Mouse (Mus musculus): Measurements from ENCODE around the gene Crybb2. TPM values are rescaled to one million over a fixed set of nuclear protein-coding genes. Genes with fewer than 3 reads are reported as not detected.

Crybb2 gene
- polyA plus RNA-seq (2017; shearing (Covaris generic)) = not detected

GRCm38 (mm10) chr5:113070017-113070416 is at the start of gene Crybb2:
Crybb2 (minus strand) TSS chr5:113070117.

DNA sequence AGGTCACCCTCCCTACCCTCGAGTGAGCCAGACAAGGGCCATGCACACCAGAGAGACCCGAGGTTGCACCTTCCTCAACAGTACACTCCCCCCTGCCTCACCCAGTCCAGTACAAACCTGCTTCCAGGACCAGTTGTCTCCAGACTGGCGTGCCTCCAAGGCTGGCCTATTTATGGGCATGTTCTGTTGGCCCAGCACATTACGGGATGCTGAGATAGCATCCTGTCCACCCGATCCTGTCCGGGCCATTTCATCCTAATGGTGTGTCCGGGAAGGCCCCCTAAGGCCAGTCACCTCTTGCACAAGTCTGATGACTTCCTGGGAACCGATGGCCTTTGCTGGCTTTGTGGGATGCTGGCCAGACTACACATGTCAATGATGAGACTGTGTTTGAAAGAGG is 11.5 kb upstream of the Crybb2 start, which contains the start of gene Crybb3:
Gene Crybb3 (minus strand): TSS at position 146 of the 400 bp plus-strand sequence.

DNA sequence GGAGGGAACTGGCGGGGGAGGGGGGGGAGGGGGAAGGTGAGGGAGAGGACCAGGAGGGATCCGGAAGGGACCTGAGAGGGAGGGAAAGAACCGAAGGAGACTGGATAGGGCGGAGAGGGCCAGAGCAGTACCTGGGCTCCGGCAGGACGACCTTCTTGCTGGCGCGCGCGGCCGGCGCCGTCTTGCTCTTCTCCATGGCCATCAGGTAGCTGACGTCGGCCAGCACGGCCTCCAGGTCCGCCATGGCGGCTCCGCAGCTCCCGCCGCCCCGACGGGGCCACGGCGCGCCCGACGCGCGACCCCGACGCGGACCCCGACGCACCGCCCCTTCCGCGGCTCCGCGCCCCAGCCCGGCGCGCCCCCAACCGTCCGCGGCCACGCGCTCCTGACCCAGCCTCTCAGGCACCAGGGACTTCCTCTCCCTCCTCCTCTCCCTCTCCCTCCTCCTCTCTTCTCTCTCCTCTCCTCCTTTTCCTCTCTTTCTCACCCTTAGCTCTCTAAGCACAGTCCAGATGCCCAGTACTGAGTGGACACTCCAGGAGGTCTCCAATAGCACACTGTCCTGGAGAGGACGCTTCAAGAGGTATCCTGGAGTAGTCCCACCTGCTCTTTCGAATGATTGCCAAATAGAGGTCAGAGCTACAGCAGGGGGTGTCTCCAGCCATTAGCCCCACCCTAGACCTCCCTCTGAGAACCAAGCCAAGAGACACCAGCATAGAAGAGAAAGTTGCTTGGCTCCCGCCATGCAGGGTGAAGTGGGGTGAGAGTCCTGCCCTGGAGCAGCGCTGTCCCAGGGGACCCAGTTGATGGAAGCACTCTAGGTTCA is 54.5 kb downstream of the Crybb2 start, which contains the start of gene Grk3:
Gene Grk3 (minus strand): TSS at position 556 of the 826 bp plus-strand sequence.

Other genes starting within 250 kb of the Crybb2 start
- gene Myo18b, start 173.8 kb downstream of the Crybb2 start, polyA plus RNA-seq (2017; shearing (Covaris generic)) = 0.07 TPM
- 0.36 TPM for gene Grk3, start 54.3 kb downstream of the Crybb2 start, polyA plus RNA-seq (2017; shearing (Covaris generic))
- gene Crybb3, start 11.5 kb upstream of the Crybb2 start, polyA plus RNA-seq (2017; shearing (Covaris generic)) = not detected
- 3.5 TPM for gene 2900026A02Rik, start 151.1 kb upstream of the Crybb2 start, polyA plus RNA-seq (2017; shearing (Covaris generic))
- gene Tmem211, start 156.8 kb upstream of the Crybb2 start, polyA plus RNA-seq (2017; shearing (Covaris generic)) = not detected
- 0.05 TPM for gene Sgsm1, start 240.7 kb upstream of the Crybb2 start, polyA plus RNA-seq (2017; shearing (Covaris generic))